Mouse (Mus musculus): Measurements from ENCODE around the gene Slc2a12.

Slc2a12 gene

DNA sequence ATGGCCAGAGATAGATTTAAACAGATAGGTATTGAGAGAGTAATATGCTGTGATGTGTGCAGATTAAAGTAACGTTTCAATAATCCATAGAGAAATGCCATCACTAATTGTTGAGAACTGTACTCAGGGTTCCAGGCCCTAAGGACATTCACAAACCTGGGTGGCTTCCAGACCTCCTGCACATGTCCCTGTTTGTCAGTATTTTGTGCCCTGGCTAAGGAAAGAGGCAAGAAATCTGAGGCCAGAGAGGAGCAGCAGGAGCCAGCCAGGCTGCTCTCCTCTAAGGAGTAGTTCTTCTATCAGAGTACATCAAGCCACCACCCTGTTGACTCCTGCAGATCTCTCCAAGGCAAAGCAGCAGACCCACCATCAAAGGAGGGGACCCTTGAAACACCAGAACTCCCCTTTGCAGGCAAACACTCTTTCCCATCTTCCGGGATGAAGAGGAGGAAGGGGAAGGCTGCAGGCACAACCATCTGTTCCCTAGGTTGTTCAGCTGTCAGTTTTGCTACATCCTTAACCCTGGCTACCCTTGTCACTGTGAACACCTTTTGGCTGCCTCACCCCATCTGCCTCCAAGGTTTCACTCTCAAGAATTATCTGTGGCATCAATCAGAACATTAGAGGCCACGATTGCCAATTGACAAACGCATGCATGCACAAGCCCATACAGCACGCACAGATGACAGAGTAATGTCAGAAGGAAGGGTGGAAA lies 15.6 kb downstream of the Slc2a12 start:
- DNase-seq (ENCODE audit: inconsistent ontology term) = no peak

DNA sequence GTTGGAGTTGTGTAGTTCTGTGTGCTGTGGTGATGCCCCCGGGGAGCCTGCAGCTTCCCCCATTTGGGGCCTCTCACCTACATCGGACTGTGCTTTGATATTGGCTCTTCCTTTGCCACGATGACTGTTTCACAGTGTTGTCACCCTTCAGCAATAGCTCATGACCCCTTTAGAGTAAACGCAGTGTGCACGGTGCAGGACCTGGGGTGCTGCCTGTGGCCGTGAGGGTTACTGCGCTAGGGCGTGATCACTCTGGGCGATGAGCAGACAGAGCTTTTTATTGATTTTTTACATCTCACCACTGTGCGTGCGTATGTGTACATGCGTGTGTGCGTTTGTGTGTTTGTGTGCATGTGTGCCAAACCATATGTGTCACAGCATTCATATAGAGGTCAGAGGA lies 23.7 kb downstream of the Slc2a12 start:
- no peak for DNase-seq (ENCODE audit: inconsistent ontology term)

DNA sequence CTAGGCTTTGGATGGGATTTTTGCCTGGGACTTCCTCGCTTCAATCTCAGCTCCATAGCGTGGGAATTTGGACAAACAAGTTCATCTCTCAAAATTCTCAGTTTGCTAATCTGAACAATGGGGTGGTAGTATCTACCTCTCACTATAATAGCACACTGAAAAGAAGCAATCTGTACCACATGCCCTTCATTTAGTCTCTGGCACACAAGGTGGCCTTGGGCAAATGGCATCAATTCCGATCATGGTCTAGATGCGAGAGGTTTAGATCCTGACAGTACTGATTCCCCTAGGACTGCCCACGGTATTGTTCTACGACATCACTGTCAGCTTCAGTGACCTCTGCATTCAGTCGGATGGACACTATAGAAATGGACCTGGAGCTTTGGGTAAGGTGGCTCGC lies 29.4 kb downstream of the Slc2a12 start:
- DNase-seq (ENCODE audit: inconsistent ontology term) = no peak

DNA sequence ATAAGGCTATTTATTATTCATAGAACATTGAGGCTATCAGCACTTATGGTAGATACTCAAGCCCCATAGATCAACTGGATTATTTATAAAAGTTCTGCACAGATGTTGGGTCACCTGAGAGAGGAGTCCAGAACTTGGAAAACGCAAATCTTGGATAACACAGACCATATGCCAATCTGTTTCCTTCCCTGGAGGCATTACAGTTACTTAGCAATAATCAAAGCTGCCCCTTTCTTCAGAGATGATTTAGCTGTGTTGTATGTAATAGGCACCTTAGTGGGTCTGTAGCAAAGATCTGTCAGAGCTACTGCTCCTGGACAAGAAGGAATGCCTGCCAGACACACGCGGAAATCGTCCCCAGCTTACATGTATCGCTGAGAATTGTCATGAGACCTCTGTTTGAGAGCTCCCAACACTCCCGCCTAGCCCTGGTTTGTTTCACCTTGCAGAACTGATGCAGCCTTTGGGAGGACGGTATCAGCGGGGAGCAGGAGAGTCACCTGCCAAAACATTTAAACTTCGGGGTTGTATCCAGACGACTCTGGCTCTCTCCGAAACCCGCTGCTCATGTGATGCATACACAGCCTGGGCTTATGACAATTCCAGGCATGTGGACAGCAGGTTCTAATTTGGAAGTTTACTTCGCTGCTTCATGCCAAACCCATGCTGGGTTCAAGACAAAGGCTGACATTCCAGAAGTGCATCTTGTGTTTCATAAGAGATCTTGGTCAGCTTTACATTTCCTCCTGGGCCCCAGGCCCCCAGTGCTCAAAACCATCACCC lies 31.2 kb downstream of the Slc2a12 start:
- peak; percentile 29 for DNase-seq (ENCODE audit: inconsistent ontology term)

DNA sequence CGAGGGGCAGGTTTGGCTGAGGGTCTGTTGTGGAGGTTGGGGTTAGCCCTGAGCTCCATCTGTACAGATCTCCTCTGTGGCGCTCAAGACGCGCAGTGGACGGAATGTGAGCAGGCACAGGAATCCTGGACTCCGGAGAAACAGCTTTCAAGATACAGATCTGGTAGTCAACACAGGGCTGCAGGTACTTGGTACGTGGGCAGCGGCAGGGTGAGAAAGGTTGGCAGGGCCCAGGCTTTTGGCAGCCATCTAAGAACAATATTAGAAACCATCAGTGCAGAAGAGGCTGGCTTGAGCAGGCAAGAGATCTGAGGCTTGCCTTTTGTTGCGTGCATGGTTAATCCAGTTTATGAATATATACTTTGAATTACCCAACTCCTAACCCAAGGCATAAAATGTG lies 51.4 kb downstream of the Slc2a12 start:
- no peak for DNase-seq (ENCODE audit: inconsistent ontology term)

DNA sequence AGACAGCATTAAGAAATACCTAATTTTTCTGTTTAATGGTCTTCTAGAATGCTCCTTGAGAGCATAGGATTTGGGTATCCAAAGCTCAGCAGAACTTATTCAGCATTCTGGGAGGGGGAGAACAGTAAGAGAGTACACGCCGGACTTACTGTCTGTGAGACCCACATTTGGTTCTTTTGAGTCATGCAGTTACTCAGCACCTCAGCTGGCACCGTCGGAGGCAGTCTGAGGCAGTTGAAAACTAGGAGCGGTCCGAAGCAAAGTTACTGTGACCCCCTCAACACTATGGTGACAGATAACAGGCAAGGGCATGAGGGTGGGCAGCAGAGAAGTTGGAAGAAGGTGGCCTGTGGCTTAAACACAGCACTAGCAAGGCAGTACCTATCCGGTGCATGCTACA lies 52.1 kb downstream of the Slc2a12 start:
- no peak for DNase-seq (ENCODE audit: inconsistent ontology term)

DNA sequence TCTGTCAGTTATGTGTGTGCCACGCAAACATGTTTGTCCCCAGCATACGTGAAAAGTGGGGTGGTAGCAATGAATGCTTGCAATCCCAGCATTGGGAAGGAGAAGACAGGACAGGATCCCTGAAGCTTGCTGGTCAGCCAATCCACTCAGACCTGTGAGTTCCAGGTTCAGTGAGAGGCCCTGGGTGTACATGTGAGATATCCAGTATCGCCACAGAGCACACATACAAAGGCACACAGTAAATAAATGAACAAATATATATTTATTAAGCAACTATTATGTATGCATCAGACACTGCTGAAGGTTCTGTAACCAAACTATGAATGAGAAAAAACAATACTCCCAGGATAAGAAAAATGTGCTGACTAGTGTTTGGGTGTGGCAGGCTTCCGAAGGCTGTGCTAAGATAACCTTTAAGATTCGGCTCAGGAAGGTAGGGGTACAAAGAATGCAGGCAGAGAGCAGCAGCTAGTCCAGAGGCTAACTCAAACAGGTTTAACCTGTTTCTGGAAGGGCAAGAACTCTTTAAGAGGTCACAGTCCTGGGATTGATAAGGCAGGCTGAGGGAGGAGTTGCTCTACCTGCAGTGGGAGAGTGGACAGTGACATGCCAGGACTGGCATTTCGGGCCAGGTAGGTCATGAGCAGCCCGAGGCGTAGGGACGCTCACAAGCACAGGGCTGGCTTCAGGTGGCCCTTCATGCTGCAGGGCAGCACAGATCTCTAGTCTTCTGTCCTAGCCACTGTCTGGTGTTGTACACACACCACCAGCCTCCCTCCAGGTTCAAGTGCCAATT lies 53.5 kb downstream of the Slc2a12 start:
- DNase-seq (ENCODE audit: inconsistent ontology term) = no peak

DNA sequence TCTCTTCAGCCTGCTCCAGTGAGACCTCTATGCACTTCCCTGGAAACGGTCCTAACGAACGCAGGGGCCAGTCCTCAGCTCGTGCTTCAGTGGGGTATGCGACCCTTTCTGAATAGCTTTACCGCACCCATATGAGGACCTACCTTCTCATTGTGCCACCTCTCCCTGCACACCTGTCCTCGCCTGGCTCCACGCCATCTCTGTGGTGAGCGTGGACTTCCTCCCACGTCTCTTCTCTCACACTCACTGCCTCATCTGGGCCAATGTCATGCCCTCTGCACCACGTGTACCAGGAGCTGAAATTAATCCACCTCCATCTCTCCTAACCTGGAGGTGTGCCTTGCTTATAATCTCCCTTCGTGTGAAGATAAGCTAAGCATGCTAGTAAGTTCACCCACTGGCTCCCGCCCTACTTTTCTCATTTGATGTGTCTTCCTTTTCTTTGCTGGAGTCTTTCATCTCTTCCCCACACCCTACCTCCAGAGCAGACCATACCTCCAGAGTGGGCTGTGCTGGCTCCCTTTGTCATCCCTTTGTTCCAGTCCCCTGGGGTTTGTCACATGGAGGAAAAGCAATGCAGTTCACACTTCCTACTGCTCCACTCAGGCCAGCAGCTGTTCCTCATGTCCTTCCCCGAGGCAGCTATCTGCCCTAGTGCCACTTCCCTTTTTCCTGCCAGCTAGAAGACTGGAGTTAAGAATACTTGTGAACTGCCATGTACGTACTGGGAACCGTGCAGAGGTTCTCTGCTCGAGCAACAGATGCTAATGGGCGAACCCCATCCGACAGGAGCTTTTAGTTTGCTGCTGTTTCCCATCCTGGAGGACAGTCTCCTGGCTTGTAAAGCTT lies 54.9 kb downstream of the Slc2a12 start:
- DNase-seq (ENCODE audit: inconsistent ontology term) = no peak

DNA sequence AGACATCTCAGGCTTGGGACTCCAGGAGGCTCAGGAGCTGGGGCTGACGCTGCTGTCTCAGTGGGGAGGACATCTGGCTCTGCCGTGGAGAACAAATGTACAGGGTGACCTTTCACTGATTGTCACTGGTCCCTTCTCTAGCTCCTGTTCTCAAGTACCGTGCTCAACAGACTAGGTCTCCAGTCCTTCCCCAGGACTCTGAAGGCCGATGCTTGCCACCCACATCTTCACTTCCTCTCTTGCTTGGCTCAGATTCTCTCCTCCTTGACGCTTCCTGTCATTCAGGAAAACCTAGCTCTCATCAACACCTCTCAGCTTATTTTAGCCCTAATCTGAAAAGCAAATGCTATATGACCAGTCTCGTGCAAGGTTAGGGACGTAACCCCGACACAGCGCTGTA lies 56.0 kb downstream of the Slc2a12 start:
- DNase-seq (ENCODE audit: inconsistent ontology term) = no peak

DNA sequence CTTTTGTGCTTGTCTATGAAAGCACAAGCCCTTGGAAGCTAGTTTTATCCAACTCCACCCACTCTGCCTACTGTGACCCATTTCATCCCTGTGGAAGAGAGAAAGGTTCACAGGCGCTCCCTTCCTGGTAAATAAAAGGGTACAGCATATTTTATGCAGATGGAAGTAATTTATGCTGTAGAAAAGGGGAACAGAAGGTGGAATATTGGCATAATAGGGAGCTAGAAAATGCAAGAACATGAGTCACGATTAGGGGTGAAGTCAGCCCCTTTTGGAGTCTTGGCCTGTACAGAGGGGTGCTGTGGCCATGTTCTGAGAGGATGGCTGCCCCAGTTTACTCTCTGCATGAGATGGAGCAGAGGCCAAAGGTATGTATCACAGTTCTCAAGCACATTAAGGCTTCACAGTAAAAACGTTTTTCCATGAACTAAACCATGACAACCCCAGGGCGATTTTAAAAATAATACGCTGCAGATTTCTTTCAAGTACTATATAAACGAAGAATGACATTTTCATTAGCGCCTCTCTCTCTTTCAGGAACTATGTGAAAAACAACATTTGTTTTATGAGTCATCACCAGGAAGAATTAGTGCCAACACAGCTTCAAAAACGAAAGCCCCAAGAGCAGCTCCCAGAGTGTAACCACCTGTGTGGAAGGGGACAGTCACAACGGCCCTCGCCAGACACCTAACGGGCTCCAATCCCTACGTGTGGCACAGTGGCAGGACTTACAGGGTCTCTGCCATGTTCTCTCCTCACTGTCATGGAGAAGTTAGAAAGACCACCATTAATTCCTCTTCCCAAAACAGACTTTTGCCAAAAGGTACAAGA lies 56.9 kb downstream of the Slc2a12 start:
- no peak for DNase-seq (ENCODE audit: inconsistent ontology term)

DNA sequence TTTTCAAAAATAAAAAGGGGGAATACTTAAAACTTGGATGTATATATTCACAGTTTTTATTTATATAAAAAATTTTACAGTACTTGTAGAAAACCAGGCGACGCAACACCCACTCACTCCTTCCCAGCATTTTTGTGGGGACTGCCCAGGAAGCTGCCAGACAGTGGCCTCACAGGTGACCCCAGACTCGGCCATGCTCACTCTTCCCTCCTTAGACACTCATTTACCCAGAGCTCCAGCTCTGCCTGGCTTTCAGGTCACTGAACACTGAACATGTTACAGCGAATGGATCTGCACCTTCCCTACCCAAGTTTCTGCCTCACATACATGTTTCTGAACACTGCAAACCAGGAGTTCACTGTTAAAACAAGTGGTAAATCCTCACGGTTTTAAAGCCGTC lies 59.0 kb downstream of the Slc2a12 start:
- no peak for DNase-seq (ENCODE audit: inconsistent ontology term)

DNA sequence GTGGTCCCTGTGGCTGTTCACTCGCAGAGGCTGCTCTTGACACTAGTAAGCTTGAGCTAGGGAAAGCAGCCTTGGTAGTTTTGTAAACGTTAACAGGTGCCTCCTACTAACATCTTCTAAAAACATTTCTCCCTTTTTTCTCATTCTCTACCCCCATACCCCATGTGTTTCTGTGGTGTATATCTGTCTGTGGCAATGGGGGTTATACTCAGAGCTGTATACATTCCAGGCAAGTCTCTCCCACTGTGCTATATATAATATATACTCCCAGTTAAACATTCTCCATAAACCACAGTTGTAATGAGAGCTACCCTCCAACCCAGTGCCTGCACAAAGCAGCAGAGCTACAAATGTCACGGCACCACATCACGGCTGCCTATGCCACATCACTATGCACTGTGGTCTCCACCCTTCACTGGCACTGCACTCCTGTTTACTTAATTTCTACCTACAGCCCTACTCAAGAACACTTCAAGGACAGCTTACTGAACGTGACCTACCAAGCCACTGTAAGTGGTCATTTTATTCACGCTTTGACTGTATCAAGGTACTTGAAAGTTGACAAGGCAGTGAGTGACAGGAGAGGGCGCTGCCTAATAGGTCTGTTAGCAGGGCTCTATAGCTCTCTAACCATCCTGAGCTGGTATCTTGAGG lies 63.5 kb downstream of the Slc2a12 start:
- no peak for DNase-seq (ENCODE audit: inconsistent ontology term)

DNA sequence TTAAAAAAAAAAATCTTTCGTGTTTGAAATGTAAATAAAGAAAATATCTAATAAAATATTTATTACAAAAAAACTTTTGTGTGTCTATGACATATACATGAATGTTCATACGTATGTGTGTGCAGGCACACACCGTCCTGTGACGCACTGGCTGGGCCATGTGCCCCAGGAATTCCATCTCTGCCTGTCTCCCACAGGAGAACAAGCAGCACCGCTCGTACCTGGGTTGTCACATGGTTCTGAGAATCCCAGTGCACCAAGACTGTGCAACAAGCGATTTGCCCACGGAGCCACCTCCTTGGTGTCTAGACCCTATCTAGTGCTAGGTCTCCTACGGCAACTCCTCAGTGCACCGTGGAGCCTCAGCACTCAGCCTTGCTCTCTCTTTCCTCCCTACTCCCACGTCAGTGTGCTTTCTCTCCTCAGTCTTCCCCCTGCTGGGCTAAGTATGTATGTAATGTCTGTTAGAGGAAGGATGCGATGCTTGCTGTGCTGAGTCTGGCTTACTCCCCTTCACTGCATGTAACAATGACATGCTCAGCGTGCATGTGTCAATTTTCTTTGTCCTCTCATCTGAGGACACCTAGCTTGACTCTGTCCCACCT lies 65.5 kb downstream of the Slc2a12 start:
- DNase-seq (ENCODE audit: inconsistent ontology term) = no peak

DNA sequence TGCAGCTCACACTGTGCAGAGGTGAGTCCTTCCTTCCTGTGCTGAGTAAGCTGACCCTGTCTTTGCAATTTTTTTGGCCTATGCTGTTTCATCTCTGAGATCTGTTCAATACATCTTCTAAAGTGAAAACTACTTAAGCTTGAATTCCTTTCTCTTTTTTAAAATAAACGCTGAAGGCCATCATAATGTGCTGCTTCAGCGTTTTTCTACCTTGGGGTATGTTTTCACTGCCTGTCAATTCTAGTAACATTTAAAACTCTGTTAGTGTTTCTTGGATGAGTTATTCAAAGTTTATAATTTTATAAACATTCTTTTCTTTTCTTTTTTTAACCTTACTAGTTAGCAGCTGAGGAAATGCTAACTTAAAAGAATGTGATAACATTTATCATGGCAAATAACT lies 68.1 kb downstream of the Slc2a12 start:
- DNase-seq (ENCODE audit: inconsistent ontology term) = no peak

DNA sequence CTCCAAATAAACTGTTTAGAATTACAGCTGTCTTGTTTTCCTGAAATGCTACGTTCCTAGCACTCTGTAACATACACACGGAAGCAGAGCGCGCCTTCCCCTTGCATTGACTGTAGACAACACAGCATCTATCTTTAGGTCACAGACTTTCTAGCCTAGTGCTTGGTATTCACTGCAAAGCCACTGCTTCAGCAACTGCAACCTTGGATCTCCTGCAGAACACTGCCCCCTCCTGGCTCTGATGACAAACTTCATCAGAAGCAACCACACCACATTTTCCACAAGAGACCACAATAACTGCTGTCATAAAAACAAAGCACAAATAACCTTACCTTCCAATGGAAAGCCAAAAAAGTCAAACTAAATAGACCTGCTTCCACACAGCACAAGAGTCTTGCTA lies 69.7 kb downstream of the Slc2a12 start:
- no peak for DNase-seq (ENCODE audit: inconsistent ontology term)

DNA sequence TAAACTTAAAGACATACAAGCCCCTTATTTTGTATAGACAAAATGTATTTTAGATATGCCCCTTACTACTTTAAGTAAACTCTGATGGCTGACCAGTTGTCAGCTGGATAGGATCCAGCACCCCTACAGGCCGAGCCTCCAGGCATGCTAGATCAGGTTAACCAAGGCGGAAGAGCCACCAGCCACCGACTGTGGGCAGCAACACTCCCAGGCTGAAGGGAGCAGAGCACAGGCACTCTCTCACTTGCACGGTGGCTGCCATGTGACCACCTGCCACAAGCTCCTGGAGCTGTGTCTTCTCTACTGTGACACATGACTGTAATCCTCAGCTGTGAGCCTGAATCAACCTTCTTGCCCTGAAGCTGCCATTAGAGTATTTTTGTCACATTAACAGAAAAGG lies 73.7 kb downstream of the Slc2a12 start:
- no peak for DNase-seq (ENCODE audit: inconsistent ontology term)

DNA sequence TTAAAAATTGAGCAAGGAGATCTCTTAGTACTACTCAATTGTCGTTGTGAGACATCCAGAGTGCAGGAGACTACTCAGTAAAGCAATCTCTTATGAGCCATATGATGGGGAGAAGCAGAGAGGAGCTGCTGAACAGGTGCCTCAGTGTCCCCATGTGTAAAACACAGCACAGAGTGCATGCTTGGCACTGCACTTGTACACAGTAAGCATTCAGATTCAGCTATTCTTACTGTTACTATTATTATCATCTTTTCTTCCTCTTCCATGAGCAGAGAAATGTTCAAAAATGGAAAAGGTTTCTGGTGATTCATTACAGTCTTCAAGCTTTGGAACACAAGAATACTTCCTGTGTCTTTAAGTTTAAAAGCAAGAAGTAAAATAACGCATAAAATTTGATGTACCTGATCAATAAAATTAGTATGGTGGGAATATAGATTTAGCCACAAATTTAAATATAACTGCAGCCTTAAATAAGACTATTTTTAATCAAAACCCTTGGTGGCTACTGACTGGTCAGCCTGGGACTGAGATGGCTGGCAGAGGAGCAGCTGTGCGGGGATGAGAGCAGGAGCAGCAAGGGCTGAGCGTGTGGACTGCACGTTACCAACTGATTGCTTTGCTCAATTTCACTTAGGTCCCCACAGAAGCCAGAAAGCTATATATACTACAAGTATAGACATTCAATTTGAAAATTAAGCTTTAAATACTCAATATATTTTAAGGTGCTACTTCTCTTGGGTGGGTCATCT lies 76.1 kb downstream of the Slc2a12 start:
- DNase-seq (ENCODE audit: inconsistent ontology term) = no peak

DNA sequence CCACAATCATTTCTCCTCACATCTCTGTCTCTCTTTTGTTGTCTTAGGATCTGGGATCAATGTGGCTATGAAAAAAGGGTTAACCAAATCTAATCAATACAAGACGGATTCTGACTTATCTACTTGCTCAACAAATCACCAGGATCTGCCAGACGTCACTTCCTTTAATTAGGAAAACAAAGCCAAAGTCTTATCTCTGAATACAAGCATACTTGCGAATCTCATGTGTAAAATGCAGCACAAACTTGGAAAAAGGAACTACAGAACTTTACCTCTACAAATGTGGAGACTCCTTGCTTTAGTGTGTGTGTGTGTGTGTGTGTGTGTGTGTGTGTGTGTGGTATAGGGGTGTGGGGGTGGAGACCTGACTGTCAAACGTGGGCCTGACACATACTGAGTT lies 80.4 kb downstream of the Slc2a12 start:
- no peak for DNase-seq (ENCODE audit: inconsistent ontology term)

DNA sequence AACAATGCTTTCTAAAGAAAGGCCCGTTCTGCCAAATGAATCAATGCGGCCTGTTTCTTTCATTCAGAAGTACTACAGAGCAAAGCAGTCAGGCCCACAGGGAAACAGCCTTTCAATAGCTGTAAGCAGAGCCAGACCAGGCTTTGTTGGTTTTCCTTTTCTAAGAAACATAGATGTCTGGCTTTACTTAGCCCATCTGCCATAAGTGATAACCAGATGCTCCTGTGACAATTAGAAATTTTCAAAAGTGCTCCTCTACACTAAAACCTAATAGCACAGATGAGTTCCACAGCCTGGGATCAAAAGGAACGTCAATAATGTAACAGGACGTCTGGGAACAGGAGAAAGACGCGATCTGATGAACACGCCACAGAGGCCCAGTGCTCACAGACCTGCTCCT lies 81.5 kb downstream of the Slc2a12 start:
- DNase-seq (ENCODE audit: inconsistent ontology term) = no peak

Data from Muller cell, postnatal 12 days (primary cell).